Mouse (Mus musculus): Measurements from ENCODE around the gene Sbk3. TPM values are rescaled to one million over a fixed set of nuclear protein-coding genes. Genes with fewer than 3 reads are reported as not detected.

Sbk3 gene
- polyA plus RNA-seq, 1 experiment: 0.34 TPM

GRCm38 (mm10) chr7:4947855-4948254 is 23.1 kb downstream of the Sbk3 start:
- no peaks in the 10 kb centered on the region for H3K79me2 ChIP-seq (ENCODE audit: control insufficient read depth, insufficient read depth)
- H3K36me3 ChIP-seq (ENCODE audit: control insufficient read depth, insufficient read depth): no peaks in the 10 kb centered on the region
- H3ac ChIP-seq (ENCODE audit: control insufficient read depth, insufficient read length): no peak overlapping the region
- H3K4me2 ChIP-seq (ENCODE audit: low read depth): no peak overlapping the region
- peaks cover under 1% of the 10 kb centered on the region for H3K27me3 ChIP-seq (ENCODE audit: control insufficient read depth, insufficient read depth, insufficient read length)
- TF ChIP-seq MYOD1 (IDR thresholded peaks at IDR 0.05; ENCODE audit: control insufficient read depth in 1 of 3, insufficient read length in 2 of 3, low read depth in 2 of 3): peak in 1 of 3 experiments; percentile 81
- TF ChIP-seq MYOG (IDR thresholded peaks at IDR 0.05; ENCODE audit: control insufficient read depth in 1 of 3, insufficient read depth in 1 of 3, insufficient read length in 2 of 3, low read depth in 2 of 3): peak; percentile 23 to 69 (median 60)
- TF ChIP-seq CEBPB (IDR thresholded peaks at IDR 0.05; ENCODE audit: insufficient read depth, poor library complexity, severe bottlenecking): no peak
- no peak overlapping the region for H3K4me3 ChIP-seq

GRCm38 (mm10) chr7:4943223-4943815 is 27.6 kb downstream of the Sbk3 start:
- Histone ChIP-seq H3K4me3 (no peak overlapping the region), H3K27me3 (ENCODE audit: control insufficient read depth, insufficient read depth, insufficient read length) (no peaks in the 10 kb centered on the region), H3K36me3 (ENCODE audit: control insufficient read depth, insufficient read depth) (no peaks in the 10 kb centered on the region), H3K79me2 (ENCODE audit: control insufficient read depth, insufficient read depth) (no peaks in the 10 kb centered on the region), H3ac (ENCODE audit: control insufficient read depth, insufficient read length) (no peak overlapping the region), H3K4me2 (ENCODE audit: low read depth) (peak overlapping the region; percentile 67)
- no peak for TF ChIP-seq MYOD1 (IDR thresholded peaks at IDR 0.05; ENCODE audit: control insufficient read depth in 1 of 3, insufficient read length in 2 of 3, low read depth in 2 of 3)
- TF ChIP-seq USF1 (IDR thresholded peaks at IDR 0.05; ENCODE audit: low read depth): no peak
- TF ChIP-seq CEBPB (IDR thresholded peaks at IDR 0.05; ENCODE audit: insufficient read depth, poor library complexity, severe bottlenecking): no peak
- no peak for TF ChIP-seq REST (IDR thresholded peaks at IDR 0.05; ENCODE audit: insufficient read depth, insufficient read length)
- TF ChIP-seq E2F4 (IDR thresholded peaks at IDR 0.05; ENCODE audit: insufficient read depth): no peak
- TF ChIP-seq POLR2A (IDR thresholded peaks at IDR 0.05; ENCODE audit: insufficient read length, low read depth): no peak
- no peak for TF ChIP-seq MYOG (IDR thresholded peaks at IDR 0.05; ENCODE audit: control insufficient read depth in 1 of 3, insufficient read depth in 1 of 3, insufficient read length in 2 of 3, low read depth in 2 of 3)
- no peak for TF ChIP-seq SRF (IDR thresholded peaks at IDR 0.05; ENCODE audit: control insufficient read depth, insufficient read length, low read depth)
- TF ChIP-seq MAX (IDR thresholded peaks at IDR 0.05; ENCODE audit: low read depth): no peak
- TF ChIP-seq POLR2AphosphoS2 (IDR thresholded peaks at IDR 0.05; ENCODE audit: insufficient read length, low read depth): no peak
- TF ChIP-seq TCF12 (IDR thresholded peaks at IDR 0.05; ENCODE audit: insufficient read depth, poor library complexity, severe bottlenecking): no peak
- TF ChIP-seq TCF3 (IDR thresholded peaks at IDR 0.05; ENCODE audit: insufficient read length, low read depth): no peak

- no peak overlapping the region for H3ac ChIP-seq (ENCODE audit: control insufficient read depth, insufficient read length)
- no peak overlapping the region for H3K4me2 ChIP-seq (ENCODE audit: low read depth)
- TF ChIP-seq USF1 (IDR thresholded peaks at IDR 0.05; ENCODE audit: low read depth) (no peak), TCF3 (IDR thresholded peaks at IDR 0.05; ENCODE audit: insufficient read length, low read depth) (no peak), POLR2AphosphoS2 (IDR thresholded peaks at IDR 0.05; ENCODE audit: insufficient read length, low read depth) (no peak), E2F4 (IDR thresholded peaks at IDR 0.05; ENCODE audit: insufficient read depth) (no peak), REST (IDR thresholded peaks at IDR 0.05; ENCODE audit: insufficient read depth, insufficient read length) (no peak), MYOG (IDR thresholded peaks at IDR 0.05; ENCODE audit: control insufficient read depth in 1 of 3, insufficient read depth in 1 of 3, insufficient read length in 2 of 3, low read depth in 2 of 3) (no peak), MAX (IDR thresholded peaks at IDR 0.05; ENCODE audit: low read depth) (no peak), CEBPB (IDR thresholded peaks at IDR 0.05; ENCODE audit: insufficient read depth, poor library complexity, severe bottlenecking) (no peak), SRF (IDR thresholded peaks at IDR 0.05; ENCODE audit: control insufficient read depth, insufficient read length, low read depth) (no peak), POLR2A (IDR thresholded peaks at IDR 0.05; ENCODE audit: insufficient read length, low read depth) (no peak), TCF12 (IDR thresholded peaks at IDR 0.05; ENCODE audit: insufficient read depth, poor library complexity, severe bottlenecking) (no peak), MYOD1 (IDR thresholded peaks at IDR 0.05; ENCODE audit: control insufficient read depth in 1 of 3, insufficient read length in 2 of 3, low read depth in 2 of 3) (no peak)
- H3K36me3 ChIP-seq (ENCODE audit: control insufficient read depth, insufficient read depth): no peaks in the 10 kb centered on the region
- H3K27me3 ChIP-seq (ENCODE audit: control insufficient read depth, insufficient read depth, insufficient read length): no peaks in the 10 kb centered on the region
- no peak overlapping the region for H3K4me3 ChIP-seq
- H3K79me2 ChIP-seq (ENCODE audit: control insufficient read depth, insufficient read depth): no peaks in the 10 kb centered on the region
Observed at GRCm38 (mm10) chr7:4942673-4943072, 28.3 kb downstream of the Sbk3 start.

GRCm38 (mm10) chr7:4940068-4940479 is 30.9 kb downstream of the Sbk3 start:
- Histone ChIP-seq H3K27me3 (ENCODE audit: control insufficient read depth, insufficient read depth, insufficient read length) (no peaks in the 10 kb centered on the region), H3K79me2 (ENCODE audit: control insufficient read depth, insufficient read depth) (no peaks in the 10 kb centered on the region), H3ac (ENCODE audit: control insufficient read depth, insufficient read length) (no peak overlapping the region), H3K4me2 (ENCODE audit: low read depth) (no peak overlapping the region), H3K36me3 (ENCODE audit: control insufficient read depth, insufficient read depth) (no peaks in the 10 kb centered on the region), H3K4me3 (no peak overlapping the region)
- TF ChIP-seq MYOG (IDR thresholded peaks at IDR 0.05; ENCODE audit: control insufficient read depth in 1 of 3, insufficient read depth in 1 of 3, insufficient read length in 2 of 3, low read depth in 2 of 3) (no peak), REST (IDR thresholded peaks at IDR 0.05; ENCODE audit: insufficient read depth, insufficient read length) (no peak), TCF12 (IDR thresholded peaks at IDR 0.05; ENCODE audit: insufficient read depth, poor library complexity, severe bottlenecking) (no peak), USF1 (IDR thresholded peaks at IDR 0.05; ENCODE audit: low read depth) (no peak), TCF3 (IDR thresholded peaks at IDR 0.05; ENCODE audit: insufficient read length, low read depth) (no peak), CEBPB (IDR thresholded peaks at IDR 0.05; ENCODE audit: insufficient read depth, poor library complexity, severe bottlenecking) (no peak), POLR2A (IDR thresholded peaks at IDR 0.05; ENCODE audit: insufficient read length, low read depth) (no peak), E2F4 (IDR thresholded peaks at IDR 0.05; ENCODE audit: insufficient read depth) (no peak)

- TF ChIP-seq MAX (IDR thresholded peaks at IDR 0.05; ENCODE audit: low read depth) (no peak), POLR2A (IDR thresholded peaks at IDR 0.05; ENCODE audit: insufficient read length, low read depth) (no peak), TCF3 (IDR thresholded peaks at IDR 0.05; ENCODE audit: insufficient read length, low read depth) (no peak), SRF (IDR thresholded peaks at IDR 0.05; ENCODE audit: control insufficient read depth, insufficient read length, low read depth) (no peak), TCF12 (IDR thresholded peaks at IDR 0.05; ENCODE audit: insufficient read depth, poor library complexity, severe bottlenecking) (no peak), REST (IDR thresholded peaks at IDR 0.05; ENCODE audit: insufficient read depth, insufficient read length) (no peak), CEBPB (IDR thresholded peaks at IDR 0.05; ENCODE audit: insufficient read depth, poor library complexity, severe bottlenecking) (no peak), MYOG (IDR thresholded peaks at IDR 0.05; ENCODE audit: control insufficient read depth in 1 of 3, insufficient read depth in 1 of 3, insufficient read length in 2 of 3, low read depth in 2 of 3) (no peak), USF1 (IDR thresholded peaks at IDR 0.05; ENCODE audit: low read depth) (no peak), POLR2AphosphoS2 (IDR thresholded peaks at IDR 0.05; ENCODE audit: insufficient read length, low read depth) (no peak), E2F4 (IDR thresholded peaks at IDR 0.05; ENCODE audit: insufficient read depth) (no peak), MYOD1 (IDR thresholded peaks at IDR 0.05; ENCODE audit: control insufficient read depth in 1 of 3, insufficient read length in 2 of 3, low read depth in 2 of 3) (no peak)
- H3K27me3 ChIP-seq (ENCODE audit: control insufficient read depth, insufficient read depth, insufficient read length): no peaks in the 10 kb centered on the region
- no peak overlapping the region for H3K4me3 ChIP-seq
- no peaks in the 10 kb centered on the region for H3K36me3 ChIP-seq (ENCODE audit: control insufficient read depth, insufficient read depth)
- H3K79me2 ChIP-seq (ENCODE audit: control insufficient read depth, insufficient read depth): no peaks in the 10 kb centered on the region
- H3ac ChIP-seq (ENCODE audit: control insufficient read depth, insufficient read length): no peak overlapping the region
- H3K4me2 ChIP-seq (ENCODE audit: low read depth): no peak overlapping the region
Observed at GRCm38 (mm10) chr7:4938456-4938855, 32.5 kb downstream of the Sbk3 start.
